In genomic region chr11:97187764-97188642, GRCm38 (mm10) we compare ENCODE assay signal across 8 mouse cellular contexts. TPM values are rescaled to one million over a fixed set of nuclear protein-coding genes. Genes with fewer than 3 reads are reported as not detected.
A peak's percentile ranks its signal among the peaks of the same experiment; 100 is the strongest.
DNase-seq lines count a peak whose midpoint lies in the region; ATAC-seq and TF ChIP-seq lines count a peak whose summit lies in the region.

TSS of gene Kpnb1 (minus strand) at chr11:97187881.

- intact Hi-C loops in heart, postnatal 36 days (cut with DNase I), result loop anchor here (2.0 kb wide), 1 partner anchor 37 kb away; the partner anchor contains the start of gene Tbkbp1

- WGBS in forebrain, embryonic 16.5 days, result under 1% methylated on average over 95 of the region's 101 CpGs
- under 1% methylated on average over 95 of the region's 101 CpGs for WGBS in lung, embryonic 14.5 days
- WGBS in olfactory bulb, adult 2 months, result under 1% methylated on average over 88 of the region's 101 CpGs
- under 1% methylated on average over 98 of the region's 101 CpGs for WGBS in thymus, adult 2 months

- H3K9ac ChIP-seq in forebrain, embryonic 16.5 days (replicated peaks; ENCODE audit: low read depth, low read length), result peak within 1 kb of the TSS; percentile 83
- H3K9ac ChIP-seq in lung, embryonic 14.5 days, result peak within 1 kb of the TSS; percentile 89

- TF ChIP-seq POLR2A in olfactory bulb, adult 2 months (IDR thresholded peaks at IDR 0.05; ENCODE audit: insufficient read depth, low read depth, low read length), result peak; percentile 48; the same call in 1 of the 2 replicates
- TF ChIP-seq POLR2A in thymus, adult 2 months (IDR thresholded peaks at IDR 0.05; ENCODE audit: control insufficient read depth, extremely low read depth, insufficient read depth, low read length, poor library complexity), result peak; percentile 70

- no peaks in the 10 kb centered on the region for H3K9me3 ChIP-seq in G1E (replicated peaks)
- H3K9me3 ChIP-seq in forebrain, embryonic 16.5 days (ENCODE audit: control insufficient read depth, low read length), result no peaks in the 10 kb centered on the region
- H3K9me3 ChIP-seq in lung, embryonic 14.5 days (ENCODE audit: low read depth, low read length), result no peaks in the 10 kb centered on the region

- peak; percentile 82 for ATAC-seq in G1E (ENCODE audit: extremely low read depth, insufficient number of reproducible peaks, low FRiP score, poor library complexity, severe bottlenecking)
- peak; percentile 96 for ATAC-seq in forebrain, embryonic 16.5 days
- peak; percentile 95 for ATAC-seq in lung, embryonic 14.5 days (ENCODE audit: insufficient read depth)

- H3K4me1 ChIP-seq in G1E (ENCODE audit: insufficient read depth, low read depth, low read length), result peaks cover 62% of the 10 kb centered on the region
- H3K4me1 ChIP-seq in forebrain, embryonic 16.5 days (replicated peaks; ENCODE audit: control insufficient read depth, insufficient read depth, low read length), result peaks cover 26% of the 10 kb centered on the region
- H3K4me1 ChIP-seq in lung, embryonic 14.5 days (ENCODE audit: insufficient read depth), result peaks cover 12% of the 10 kb centered on the region; the same call in 1 of the 2 replicates
- H3K4me1 ChIP-seq in olfactory bulb, adult 2 months (ENCODE audit: control insufficient read depth, insufficient read depth, low read length), result no peaks in the 10 kb centered on the region
- H3K4me1 ChIP-seq in thymus, adult 2 months (replicated peaks; ENCODE audit: control insufficient read depth, insufficient read depth, low read length), result peaks cover 5% of the 10 kb centered on the region

- no peak for TF ChIP-seq CTCF in G1E (IDR thresholded peaks at IDR 0.05; ENCODE audit: low read depth, low read length)
- TF ChIP-seq CTCF in layer of hippocampus, adult 2 months (conservative IDR thresholded peaks at IDR 0.05), result no peak
- TF ChIP-seq CTCF in lung, embryonic 14.5 days (IDR thresholded peaks at IDR 0.05; ENCODE audit: low read depth), result no peak
- no peak for TF ChIP-seq CTCF in olfactory bulb, adult 2 months (IDR thresholded peaks at IDR 0.05; ENCODE audit: insufficient read depth, low read depth, low read length)
- peak; percentile 39; the same call in 1 of the 2 replicates for TF ChIP-seq CTCF in thymus, adult 2 months (IDR thresholded peaks at IDR 0.05; ENCODE audit: borderline replicate concordance, control insufficient read depth, extremely low read depth, insufficient read depth, low read length, poor library complexity)

- H3K27me3 ChIP-seq in G1E (ENCODE audit: insufficient read depth, low read length), result no peaks in the 10 kb centered on the region
- H3K27me3 ChIP-seq in forebrain, embryonic 16.5 days (replicated peaks; ENCODE audit: control insufficient read depth, insufficient read depth, low read length), result no peaks in the 10 kb centered on the region
- no peaks in the 10 kb centered on the region for H3K27me3 ChIP-seq in lung, embryonic 14.5 days (ENCODE audit: insufficient read depth, low read length)
- H3K27me3 ChIP-seq in thymus, adult 2 months (ENCODE audit: control insufficient read depth, insufficient read depth, low read length), result no peaks in the 10 kb centered on the region

- H3K4me3 ChIP-seq in G1E (ENCODE audit: low read depth, low read length), result peak within 1 kb of the TSS; percentile 82
- peak within 1 kb of the TSS; percentile 87 for H3K4me3 ChIP-seq in forebrain, embryonic 16.5 days (replicated peaks; ENCODE audit: low read length)
- H3K4me3 ChIP-seq in layer of hippocampus, adult 2 months, result peak within 1 kb of the TSS; percentile 92
- H3K4me3 ChIP-seq in lung, embryonic 14.5 days (ENCODE audit: low read depth, low read length), result peak within 1 kb of the TSS; percentile 89
- H3K4me3 ChIP-seq in olfactory bulb, adult 2 months (ENCODE audit: insufficient read depth, low read depth, low read length), result peak within 1 kb of the TSS; percentile 93
- H3K4me3 ChIP-seq in thymus, adult 2 months (ENCODE audit: control insufficient read depth, insufficient read depth, low read length), result peak within 1 kb of the TSS; percentile 70

- DNase-seq in G1E (ENCODE audit: low spot score), result peak; percentile 98
- peak; percentile 98 to 99 for DNase-seq in cerebellum, adult 18-20 months
- peak; percentile 96 to 97 for DNase-seq in heart, postnatal 36 days
- peak; percentile 98 to 99 for DNase-seq in layer of hippocampus, adult 2 months (ENCODE audit: low spot score in 2 of 2)
- DNase-seq in lung, embryonic 14.5 days, result peak; percentile 99
- peak; percentile 98 for DNase-seq in thymus, adult 2 months

- H3K36me3 ChIP-seq in G1E (replicated peaks), result peaks cover 61% of the 10 kb centered on the region
- peaks cover 10% of the 10 kb centered on the region for H3K36me3 ChIP-seq in forebrain, embryonic 16.5 days (ENCODE audit: control insufficient read depth, insufficient read depth)
- H3K36me3 ChIP-seq in lung, embryonic 14.5 days (ENCODE audit: insufficient read depth), result peaks cover 43% of the 10 kb centered on the region
- H3K36me3 ChIP-seq in thymus, adult 2 months (ENCODE audit: control insufficient read depth, insufficient read depth, low read length), result peaks cover 23% of the 10 kb centered on the region

- peak within 1 kb of the TSS; percentile 80 for H3K4me2 ChIP-seq in forebrain, embryonic 16.5 days (ENCODE audit: low read length)
- H3K4me2 ChIP-seq in lung, embryonic 14.5 days, result peak within 1 kb of the TSS; percentile 83

- H3K27ac ChIP-seq in forebrain, embryonic 16.5 days (ENCODE audit: low read length), result peak within 1 kb of the TSS; percentile 95
- H3K27ac ChIP-seq in layer of hippocampus, adult 2 months, result peak within 1 kb of the TSS; percentile 95
- peak within 1 kb of the TSS; percentile 93 for H3K27ac ChIP-seq in lung, embryonic 14.5 days (ENCODE audit: low read depth)
- peak within 1 kb of the TSS; percentile 84 for H3K27ac ChIP-seq in olfactory bulb, adult 2 months (ENCODE audit: insufficient read depth, low read depth, low read length)
- H3K27ac ChIP-seq in thymus, adult 2 months (ENCODE audit: control insufficient read depth, insufficient read depth, low read length), result peak within 1 kb of the TSS; percentile 79

RNA-seq across cellular contexts. Expression of gene Kpnb1, which starts in this region (rescaled TPM):
- total RNA-seq in G1E (2014; fragmentation: Nextera tagmentation), result 328 and 346 TPM in 2 replicates
- 265 and 286 TPM in 2 replicates for total RNA-seq in G1E (2017)
- polyA plus RNA-seq in G1E (2012), result 50.5 and 51.3 TPM in 2 replicates
- 39.0 and 40.6 TPM in 2 replicates for polyA plus RNA-seq in forebrain, embryonic 16.5 days (2015; fragmentation: Nextera tagmentation; extraction: Ambion mirVana)
- 10 to 100 TPM; 83.7 to 85.7 TPM for total RNA-seq in heart, postnatal 36 days (2021)
- 100 to 1,000 TPM; 128 to 133 TPM for total RNA-seq in layer of hippocampus, adult 2 months (2021)
- 81.2 and 83.4 TPM in 2 replicates for polyA plus RNA-seq in lung, embryonic 14.5 days (2014; fragmentation: Nextera tagmentation; extraction: Ambion mirVana)
- polyA plus RNA-seq in olfactory bulb, adult 2 months (2012; ENCODE audit: insufficient read depth, insufficient read length, low replicate concordance, missing spikeins), result 234 TPM in 1 of 2 replicates, not detected in the other
- 60.8 and 64.1 TPM in 2 replicates for polyA plus RNA-seq in thymus, adult 2 months (2012; rRNA removed)

Comparison
In these comparisons a context has a peak if more than half of its experiments do, and no peak if none do; other contexts are left out.
1. Peak in every context shown above with its lines: DNase-seq, ATAC-seq, H3K4me3 ChIP-seq and H3K27ac ChIP-seq.